Mouse (Mus musculus): ENCODE measurements at regions not wholly inside any gene's neighbourhood (a gene's known extent, or its start where the extent isn't known, plus 50 kb on each side); places are given as distances from the start of the nearest gene placed in this dataset.

DNA sequence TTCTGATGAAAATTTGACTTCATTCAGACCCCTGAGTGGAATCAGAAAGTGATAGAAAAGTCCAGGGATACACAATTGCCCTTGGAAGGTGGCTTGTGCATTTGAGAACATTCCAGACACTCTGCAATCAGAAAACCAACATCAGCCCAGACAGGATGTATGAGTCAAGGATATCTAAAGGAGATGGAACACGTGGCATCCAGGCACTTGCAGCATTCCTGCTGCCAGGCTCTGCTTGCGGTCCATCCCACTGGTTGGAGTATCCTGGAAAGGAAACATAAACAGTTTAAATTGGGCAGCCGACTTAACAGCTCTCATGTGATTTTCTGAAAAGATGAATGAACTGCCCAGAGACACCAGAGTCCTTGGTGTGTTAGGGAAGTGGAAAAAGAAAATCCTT is 341.2 kb downstream of the Pdgfc start:
- no peak for DNase-seq (ENCODE audit: extremely low spot score in 1 of 2, low spot score in 2 of 2)
- intact Hi-C loops (cut with DNase I) = no loop called here
- no peak for TF ChIP-seq CTCF (IDR thresholded peaks at IDR 0.05)
- no peak overlapping the region for H3K4me3 ChIP-seq
- no peak overlapping the region for H3K27ac ChIP-seq

DNA sequence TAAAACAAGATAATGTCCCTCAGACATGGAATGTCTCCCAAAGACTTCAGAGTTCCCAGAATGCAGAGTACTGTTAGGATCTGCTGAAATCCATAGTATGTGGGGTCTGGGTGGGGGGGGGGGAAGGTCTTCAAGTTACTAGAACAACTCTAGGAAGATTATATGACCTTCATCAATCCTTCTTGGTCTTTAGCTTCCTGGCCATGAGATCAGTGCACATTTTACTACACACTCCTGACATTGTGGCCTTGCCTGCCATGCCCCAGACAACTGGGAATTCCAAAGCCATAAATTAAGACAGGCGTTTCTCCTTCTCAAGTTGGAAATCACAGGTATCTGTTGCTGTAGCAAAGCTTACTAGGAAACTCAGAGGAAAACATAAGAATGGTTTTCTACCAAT is 343.1 kb downstream of the Pdgfc start:
- TF ChIP-seq CTCF (IDR thresholded peaks at IDR 0.05) = no peak
- H3K27ac ChIP-seq = no peak overlapping the region
- intact Hi-C loops (cut with DNase I) = no loop called here
- no peak for DNase-seq (ENCODE audit: extremely low spot score in 1 of 2, low spot score in 2 of 2)
- H3K4me3 ChIP-seq = no peak overlapping the region

DNA sequence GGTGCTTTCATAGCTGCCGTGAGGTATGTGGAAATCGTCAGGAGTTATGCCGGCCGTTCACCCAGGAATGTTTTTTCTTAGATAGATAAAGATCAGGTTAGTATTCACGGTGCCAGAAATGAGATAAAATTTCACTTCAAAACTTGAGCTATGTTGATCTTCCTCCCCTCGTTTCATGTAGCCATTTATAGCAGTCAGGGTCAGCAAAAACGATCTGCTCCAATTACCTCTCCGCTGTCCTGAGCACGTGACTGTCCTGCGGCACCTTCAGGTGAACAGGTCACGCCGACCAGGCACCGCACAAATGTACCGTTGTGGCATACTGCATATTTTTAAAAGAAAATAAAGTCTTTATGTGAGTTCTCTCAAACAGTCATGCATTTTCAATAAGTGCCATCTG is 350.7 kb downstream of the Pdgfc start:
- no peak for DNase-seq (ENCODE audit: extremely low spot score in 1 of 2, low spot score in 2 of 2)
- Histone ChIP-seq H3K27ac (no peak overlapping the region), H3K4me3 (no peak overlapping the region)
- intact Hi-C loops (cut with DNase I) = no loop called here
- no peak for TF ChIP-seq CTCF (IDR thresholded peaks at IDR 0.05)

DNA sequence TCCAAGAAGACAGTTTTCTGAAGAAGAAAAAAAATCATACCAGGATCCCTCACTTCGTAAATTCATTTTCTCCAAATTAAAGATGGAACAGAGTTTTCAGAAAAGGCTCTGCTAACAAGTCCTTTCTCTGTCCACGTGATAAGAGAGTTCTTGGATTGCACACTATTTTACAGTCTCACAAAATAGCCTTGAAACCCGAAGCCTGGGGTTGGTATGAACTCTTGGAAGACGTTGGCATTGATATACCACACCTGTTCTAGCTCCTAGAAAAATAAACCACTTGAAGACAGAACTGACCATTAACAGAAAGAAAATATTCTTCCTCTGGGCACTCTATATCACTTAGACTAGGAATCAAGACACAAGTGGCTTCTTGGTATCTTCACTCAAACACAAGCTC is 351.4 kb downstream of the Pdgfc start:
- DNase-seq (ENCODE audit: extremely low spot score in 1 of 2, low spot score in 2 of 2) = no peak
- intact Hi-C loops (cut with DNase I) = no loop called here
- no peak overlapping the region for H3K27ac ChIP-seq
- no peak for TF ChIP-seq CTCF (IDR thresholded peaks at IDR 0.05)
- H3K4me3 ChIP-seq = no peak overlapping the region

DNA sequence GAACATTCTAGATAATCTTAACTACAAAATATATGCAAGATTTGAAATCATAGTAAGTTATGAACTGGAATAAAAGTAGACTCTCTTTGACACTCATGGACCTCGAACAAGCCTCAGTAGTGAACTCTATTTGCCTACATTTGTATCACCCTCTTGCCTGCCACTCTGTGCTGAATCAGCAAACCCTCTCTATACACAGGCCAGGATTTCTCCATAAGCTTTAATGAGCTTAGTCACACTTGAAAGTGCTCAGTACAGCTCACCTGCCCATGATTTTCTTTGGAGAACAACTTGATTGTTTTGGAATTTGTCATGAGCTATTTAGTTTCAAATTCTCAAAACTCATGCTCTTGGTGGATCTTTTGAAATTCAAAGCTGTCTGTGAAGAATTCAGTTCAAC is 361.0 kb downstream of the Pdgfc start:
- no peak for DNase-seq (ENCODE audit: extremely low spot score in 1 of 2, low spot score in 2 of 2)
- Histone ChIP-seq H3K4me3 (no peak overlapping the region), H3K27ac (no peak overlapping the region)
- intact Hi-C loops (cut with DNase I) = no loop called here
- no peak for TF ChIP-seq CTCF (IDR thresholded peaks at IDR 0.05)

DNA sequence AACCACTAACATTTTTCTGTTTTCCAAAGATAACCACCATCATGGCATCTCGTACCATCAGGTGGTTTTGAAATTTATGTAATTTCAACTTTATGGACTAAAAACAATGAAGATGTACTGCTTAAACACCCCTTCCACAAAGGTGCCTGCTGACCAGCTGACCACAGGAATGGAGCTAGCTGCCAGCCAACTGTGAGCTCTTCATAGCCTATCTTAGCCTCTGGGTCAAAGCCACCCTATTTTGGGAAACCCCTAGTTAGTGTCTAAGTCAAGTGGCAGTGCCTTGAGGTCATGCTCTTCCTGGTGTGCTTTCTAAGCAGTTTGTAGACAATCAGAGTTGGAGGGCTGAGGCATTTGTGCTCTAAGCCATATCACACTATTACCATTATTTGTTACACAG is 364.8 kb downstream of the Pdgfc start:
- intact Hi-C loops (cut with DNase I) = no loop called here
- TF ChIP-seq CTCF (IDR thresholded peaks at IDR 0.05) = no peak
- H3K4me3 ChIP-seq = no peak overlapping the region
- H3K27ac ChIP-seq = no peak overlapping the region
- DNase-seq (ENCODE audit: extremely low spot score in 1 of 2, low spot score in 2 of 2) = no peak

DNA sequence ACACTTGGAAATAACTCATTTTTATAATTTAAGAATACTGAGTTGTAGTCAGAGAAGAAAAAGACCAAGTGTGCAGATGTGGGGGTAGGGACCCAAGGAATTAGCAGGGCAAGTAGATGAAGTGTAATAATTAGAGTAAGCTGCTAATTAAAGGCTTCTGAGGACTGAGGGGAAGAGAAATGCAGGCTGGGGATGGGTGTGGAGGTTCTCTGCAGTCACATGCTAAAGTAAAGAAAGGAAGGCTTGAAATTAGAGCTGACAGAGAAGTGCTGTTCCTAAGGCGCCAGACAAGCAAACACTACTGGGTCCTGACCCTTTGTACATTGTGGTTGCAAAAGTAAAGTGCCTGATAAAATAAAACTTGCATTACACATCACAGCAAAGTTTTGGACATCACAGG is 372.7 kb downstream of the Pdgfc start:
- Histone ChIP-seq H3K27ac (no peak overlapping the region), H3K4me3 (no peak overlapping the region)
- no peak for DNase-seq (ENCODE audit: extremely low spot score in 1 of 2, low spot score in 2 of 2)
- TF ChIP-seq CTCF (IDR thresholded peaks at IDR 0.05) = no peak
- intact Hi-C loops (cut with DNase I) = no loop called here

DNA sequence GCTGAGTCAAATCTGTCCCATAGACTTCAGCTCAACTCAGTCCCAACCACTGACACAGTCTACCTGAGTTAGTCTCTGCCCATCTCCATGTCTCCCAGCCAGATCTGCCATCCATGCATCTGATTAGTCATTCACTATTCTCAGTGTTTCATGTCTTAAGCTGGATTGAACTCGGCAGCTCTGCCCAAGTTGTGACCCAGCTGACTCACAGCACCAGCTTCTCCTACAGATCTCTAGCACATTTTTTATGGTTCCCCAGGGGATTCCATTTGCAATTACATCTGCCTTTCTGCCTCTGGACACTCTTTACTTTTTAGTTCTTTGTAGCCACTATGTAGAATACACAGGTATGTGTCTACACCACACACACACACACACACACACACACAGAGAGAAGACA is 385.7 kb downstream of the Pdgfc start:
- intact Hi-C loops (cut with DNase I) = no loop called here
- no peak for TF ChIP-seq CTCF (IDR thresholded peaks at IDR 0.05)

DNA sequence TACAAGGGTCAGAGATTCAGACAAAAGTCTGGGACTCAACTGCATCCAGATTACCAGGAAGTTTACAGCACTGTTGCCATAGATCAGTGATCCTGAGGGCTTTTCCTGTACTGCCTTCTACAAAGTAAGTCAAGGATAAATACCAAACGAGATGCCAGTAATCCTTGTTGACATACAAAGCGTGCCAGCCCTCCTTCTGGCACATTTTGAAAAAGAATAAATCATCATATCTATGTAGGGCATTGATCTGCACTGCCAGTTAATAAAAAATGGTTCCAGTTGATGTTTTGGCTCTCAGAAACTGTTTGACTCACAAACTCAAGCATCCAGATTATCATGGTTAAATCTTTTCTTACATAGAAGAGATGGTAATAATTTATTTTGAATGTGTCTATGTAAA is 390.5 kb downstream of the Pdgfc start:
- no peak for TF ChIP-seq CTCF (IDR thresholded peaks at IDR 0.05)
- H3K4me3 ChIP-seq = no peak overlapping the region
- no peak for DNase-seq (ENCODE audit: extremely low spot score in 1 of 2, low spot score in 2 of 2)
- H3K27ac ChIP-seq = no peak overlapping the region
- intact Hi-C loops (cut with DNase I) = no loop called here

More for the DNA sequence above, 385.7 kb downstream of the Pdgfc start:
- DNase-seq (ENCODE audit: extremely low spot score in 1 of 2, low spot score in 2 of 2) = no peak
- no peak overlapping the region for H3K4me3 ChIP-seq
- H3K27ac ChIP-seq = no peak overlapping the region

All from left cerebral cortex, adult 2 months (tissue).